Mouse (Mus musculus) CH12.LX (cell line): ENCODE data around the gene Pld5. TPM values are rescaled to one million over a fixed set of nuclear protein-coding genes. Genes with fewer than 3 reads are reported as not detected.

Source experiments
- DNase-seq: peaks from one replicate; pipeline ENCODE4 v3.0.0-alpha.2; 2013; ENCODE audit errors: extremely low read depth
- H3K27ac ChIP-seq: 2 replicates; pipeline ENCODE4 v1.5.1; 2012; ENCODE audit warnings: low read depth, mild to moderate bottlenecking, control low read depth, moderate library complexity; ENCODE audit not compliant: insufficient read depth
- H3K27me3 ChIP-seq: replicated peaks from 2 replicates; pipeline ENCODE3; 2012; ENCODE audit warnings: inconsistent platforms
- H3K36me3 ChIP-seq, 2 experiments: replicated peaks in 1 of 2; 2 replicates each; pipeline versions ENCODE3 to v1.6.1; 2012; ENCODE audit warnings: inconsistent platforms in 1 of 2, low read length in 1 of 2, mild to moderate bottlenecking in 1 of 2, mixed read lengths in 1 of 2, moderate library complexity in 1 of 2; ENCODE audit not compliant: control insufficient read depth in 1 of 2, insufficient read depth in 1 of 2
- H3K4me1 ChIP-seq, 2 experiments: 2 replicates each; pipeline ENCODE4 v1.6.1; 2012; ENCODE audit warnings: inconsistent platforms in 1 of 2, moderate library complexity in 1 of 2; ENCODE audit not compliant: insufficient read depth in 2 of 2, control insufficient read depth in 1 of 2
- H3K4me2 ChIP-seq: 2 replicates; pipeline ENCODE4 v1.6.1; 2012; ENCODE audit warnings: low read depth, mild to moderate bottlenecking, control low read depth; ENCODE audit not compliant: poor library complexity, insufficient read depth, severe bottlenecking
- H3K4me3 ChIP-seq, 3 experiments: fragments of 150-350 bp in 1 of 3; sonication (generic) in 1 of 3; replicated peaks in 1 of 3; 2 replicates each; pipeline versions ENCODE3 to v1.5.1; 2011 to 2012; ENCODE audit warnings: low read depth in 2 of 3, low read length in 2 of 3, mild to moderate bottlenecking in 2 of 3, moderate library complexity in 2 of 3, control low read depth in 1 of 3, improper control_type of control experiment in 1 of 3, inconsistent platforms in 1 of 3, mixed read lengths in 1 of 3; ENCODE audit not compliant: poor library complexity in 1 of 3
- H3K79me2 ChIP-seq: replicated peaks from 2 replicates; pipeline ENCODE4 v1.6.1; 2012; ENCODE audit warnings: mild to moderate bottlenecking, moderate library complexity; ENCODE audit not compliant: control insufficient read depth, poor library complexity, insufficient read depth, severe bottlenecking; ENCODE audit errors: extremely low read depth
- H3K9ac ChIP-seq: 2 replicates; pipeline ENCODE4 v1.6.1; 2012; ENCODE audit warnings: low read depth, mild to moderate bottlenecking, control low read depth, moderate library complexity; ENCODE audit not compliant: insufficient read depth
- H3K9me3 ChIP-seq: replicated peaks from 2 replicates; pipeline ENCODE3; 2012; ENCODE audit warnings: low read length, inconsistent platforms, mixed read lengths
- CHD1 ChIP-seq: IDR thresholded peaks from 2 replicates; pipeline ENCODE4 v1.6.1; 2012; ENCODE audit warnings: low read depth, low read length, improper control_type of control experiment, inconsistent platforms
- CTCF ChIP-seq, 2 experiments: IDR thresholded peaks in 1 of 2; conservative IDR thresholded peaks in 1 of 2; 2 replicates each; pipeline ENCODE4 v1.5.1; 2011 to 2012; ENCODE audit warnings: low read depth in 2 of 2, low read length in 2 of 2, improper control_type of control experiment in 1 of 2, inconsistent platforms in 1 of 2, mild to moderate bottlenecking in 1 of 2, moderate library complexity in 1 of 2
- E2F4 ChIP-seq: IDR thresholded peaks from 2 replicates; pipeline ENCODE4 v1.6.1; 2011; ENCODE audit warnings: low read depth, low read length, improper control_type of control experiment; ENCODE audit not compliant: insufficient replicate concordance
- ELF1 ChIP-seq: IDR thresholded peaks from 2 replicates; pipeline ENCODE4 v1.6.1; 2014; ENCODE audit warnings: low read depth, mild to moderate bottlenecking, inconsistent platforms, low read length, improper control_type of control experiment
- ETS1 ChIP-seq: conservative IDR thresholded peaks from 2 replicates; pipeline ENCODE4 v1.6.1; 2012; ENCODE audit warnings: low read depth, mild to moderate bottlenecking, inconsistent platforms, low read length, improper control_type of control experiment, moderate library complexity
- GABPA ChIP-seq: IDR thresholded peaks from 2 replicates; pipeline ENCODE4 v1.6.1; 2012; ENCODE audit warnings: low read depth, low read length, improper control_type of control experiment, inconsistent platforms; ENCODE audit not compliant: insufficient replicate concordance
- IRF4 ChIP-seq: IDR thresholded peaks from 2 replicates; pipeline ENCODE4 v1.6.1; 2014; ENCODE audit warnings: low read depth, mild to moderate bottlenecking, inconsistent platforms, low read length, improper control_type of control experiment
- JUND ChIP-seq: conservative IDR thresholded peaks from 2 replicates; pipeline ENCODE4 v1.6.1; 2011; ENCODE audit warnings: low read depth, low read length, improper control_type of control experiment
- KAT2A ChIP-seq: IDR thresholded peaks from 2 replicates; pipeline ENCODE4 v1.6.1; 2012; ENCODE audit warnings: low read length, improper control_type of control experiment, inconsistent platforms; ENCODE audit not compliant: insufficient replicate concordance
- MXI1 ChIP-seq: IDR thresholded peaks from 2 replicates; pipeline ENCODE4 v1.6.1; 2011; ENCODE audit warnings: mild to moderate bottlenecking, low read depth, low read length, improper control_type of control experiment
- MYC ChIP-seq: IDR thresholded peaks from 2 replicates; pipeline ENCODE4 v1.6.1; 2011; ENCODE audit warnings: low read depth, mild to moderate bottlenecking, improper control_type of control experiment, low read length
- NELFE ChIP-seq: IDR thresholded peaks from 2 replicates; pipeline ENCODE4 v1.6.1; 2011; ENCODE audit warnings: low read depth, low read length, improper control_type of control experiment
- PAX5 ChIP-seq: IDR thresholded peaks from 2 replicates; pipeline ENCODE4 v1.6.1; 2012; ENCODE audit warnings: low read length, inconsistent platforms, mixed read lengths
- POLR2A ChIP-seq: IDR thresholded peaks from 2 replicates; pipeline ENCODE4 v1.6.1; 2011; ENCODE audit warnings: low read depth, mild to moderate bottlenecking, improper control_type of control experiment, low read length
- POLR2AphosphoS2 ChIP-seq: IDR thresholded peaks from 2 replicates; pipeline ENCODE4 v1.6.1; 2011; ENCODE audit warnings: low read depth, low read length, improper control_type of control experiment
- TCF12 ChIP-seq: IDR thresholded peaks from 2 replicates; pipeline ENCODE4 v1.6.1; 2014; ENCODE audit warnings: low read depth, mild to moderate bottlenecking, inconsistent platforms, low read length, improper control_type of control experiment
- ZC3H11A ChIP-seq: IDR thresholded peaks from 2 replicates; pipeline ENCODE4 v1.6.1; 2012; ENCODE audit warnings: low read depth, mild to moderate bottlenecking, inconsistent platforms, low read length, improper control_type of control experiment
- dilution Hi-C: fragments of 300-500 bp; cut with MboI; formaldehyde crosslinking; loops from 2 replicates; pipeline ENCODE4 v1.14.3; 2020; ENCODE audit warnings: low sequenced_read_pairs; ENCODE audit not compliant: extremely low pct_unique_long_range_greater_than_20kb, extremely low pct_ligation_motif_present
- in situ Hi-C: fragments of 300-500 bp; cut with MboI; formaldehyde crosslinking; loops from 3 replicates; pipeline ENCODE4 v1.14.3; 2019; ENCODE audit warnings: low sequenced_read_pairs, low pct_ligation_motif_present, low pct_unique_long_range_greater_than_20kb, mixed read lengths
- polyA plus RNA-seq: library from polyadenylated mRNA; unstranded; fragments of >175 nt; gene quantifications from 2 replicates; pipeline ENCODE4 v1.2.1, GENCODE M21; 2012; ENCODE audit warnings: low read depth; ENCODE audit not compliant: insufficient read length
- total RNA-seq, 2 experiments: library from RNA; depleted of rRNA; stranded (reverse); fragments of 300-350 nt in 1 of 2; fragments of >200 nt in 1 of 2; gene quantifications; 2 replicates each; pipeline ENCODE4 v1.2.3; 2012 to 2014

Gene Pld5
- total and polyA plus RNA-seq, 3 experiments = not detected

DNA sequence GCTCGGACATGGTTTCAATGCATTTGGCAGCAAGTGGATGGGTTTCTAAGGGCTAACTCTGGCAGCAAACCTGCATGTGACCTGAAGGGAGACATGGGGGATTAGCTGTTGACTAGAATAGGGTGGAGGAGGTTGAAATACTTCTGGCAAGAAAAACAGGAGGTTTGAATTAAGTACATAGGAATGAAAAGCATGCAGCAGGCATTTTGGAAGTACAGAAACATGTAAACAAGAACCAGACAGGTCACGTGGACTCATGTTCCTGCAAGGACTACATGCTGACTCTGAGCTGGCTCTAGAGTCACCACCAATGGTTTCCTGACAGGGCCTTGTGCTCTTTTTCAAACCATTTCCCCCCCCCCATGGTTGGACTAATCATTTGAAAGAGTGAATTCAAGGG is 183.0 kb downstream of the Pld5 start:
- Histone ChIP-seq H3K27ac (no peak overlapping the region), H3K4me3 (no peak overlapping the region)

DNA sequence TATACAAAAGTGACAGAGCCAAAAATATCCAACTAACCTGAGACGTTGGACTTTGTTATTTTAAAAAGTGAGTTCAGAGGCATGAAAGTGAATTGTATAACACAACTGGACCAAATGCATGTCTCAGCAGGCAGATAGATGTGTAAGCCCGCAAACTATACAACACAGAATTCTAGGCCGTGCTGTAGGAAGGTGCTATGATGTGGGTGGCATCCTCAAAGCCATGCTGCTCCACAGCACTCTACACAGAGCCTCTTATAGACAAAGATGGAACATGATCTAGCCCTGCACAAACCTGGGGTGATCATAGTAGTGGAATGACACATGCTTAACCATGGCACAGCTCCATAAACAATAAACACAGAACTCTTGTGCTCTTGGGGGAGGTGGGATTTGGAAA is 185.7 kb downstream of the Pld5 start:
- in situ Hi-C loops = no loop called here
- dilution Hi-C loops = no loop called here
- Histone ChIP-seq H3K9me3 (no peaks in the 10 kb centered on the region), H3K27ac (no peak overlapping the region), H3K27me3 (no peaks in the 10 kb centered on the region), H3K36me3 (no peaks in the 10 kb centered on the region), H3K4me2 (no peak overlapping the region), H3K9ac (no peak overlapping the region), H3K79me2 (no peaks in the 10 kb centered on the region), H3K4me3 (no peak overlapping the region), H3K4me1 (peaks cover 0 to 1% of the 10 kb centered on the region in 2 experiments; a peak in 1 of 4 replicates)
- no peak for TF ChIP-seq MXI1
- TF ChIP-seq MYC = no peak
- no peak for TF ChIP-seq KAT2A
- no peak for TF ChIP-seq ETS1
- TF ChIP-seq TCF12 = no peak
- no peak for TF ChIP-seq POLR2AphosphoS2
- DNase-seq = no peak

More for the DNA sequence above, 183.0 kb downstream of the Pld5 start:
- H3K9ac ChIP-seq = no peak overlapping the region
- TF ChIP-seq GABPA (no peak), POLR2A (no peak), JUND (no peak), CHD1 (no peak), ELF1 (no peak), IRF4 (no peak), E2F4 (no peak), CTCF (conservative IDR thresholded peaks at IDR 0.05 in 1 of 2, IDR thresholded peaks at IDR 0.05 in 1 of 2; ENCODE audit: low read depth in 2 of 2, low read length in 2 of 2) (no peak)
- no peak overlapping the region for H3K4me2 ChIP-seq
- no peaks in the 10 kb centered on the region for H3K27me3 ChIP-seq
- DNase-seq = no peak
- in situ Hi-C loops (no loop called here), dilution Hi-C loops (no loop called here)
- no peaks in the 10 kb centered on the region for H3K36me3 ChIP-seq
- H3K4me1 ChIP-seq = peaks cover 0 to 8% of the 10 kb centered on the region in 2 experiments; a peak in 1 of 4 replicates
- H3K79me2 ChIP-seq = no peaks in the 10 kb centered on the region
- no peaks in the 10 kb centered on the region for H3K9me3 ChIP-seq

DNA sequence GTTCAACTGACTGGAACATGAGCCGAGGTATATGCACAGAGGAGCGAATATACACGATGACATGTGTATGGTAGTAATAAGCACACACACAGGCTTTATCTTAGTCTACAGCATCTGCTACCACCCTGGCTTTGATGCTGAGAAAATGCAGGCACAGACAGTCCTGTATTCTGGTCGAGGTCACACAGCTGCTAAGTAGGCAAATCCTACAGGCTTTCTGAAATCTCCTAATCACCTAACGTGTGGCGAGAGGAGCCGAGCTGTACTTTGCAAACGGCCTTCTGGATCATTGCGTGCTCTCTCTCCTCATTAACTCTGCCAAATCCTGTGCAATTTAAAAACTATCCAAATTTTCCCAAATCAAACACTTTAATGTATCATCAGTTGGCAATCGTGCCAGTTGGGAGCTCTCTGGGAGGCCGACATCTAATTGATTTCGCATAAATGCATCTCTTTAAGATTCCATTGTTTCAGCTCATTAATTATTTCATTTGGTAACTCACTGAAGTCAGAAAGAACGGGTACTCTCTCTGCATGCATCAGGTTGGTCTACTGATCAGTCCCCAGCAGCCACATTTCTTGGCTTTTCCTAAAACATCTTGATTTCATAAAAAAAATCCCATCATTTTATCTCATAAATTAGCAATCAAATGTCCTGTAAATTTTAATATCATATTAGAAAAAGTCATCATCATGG is 189.0 kb downstream of the Pld5 start:
- Histone ChIP-seq H3K4me1 (no peaks in the 10 kb centered on the region), H3K4me3 (no peak overlapping the region), H3K79me2 (no peaks in the 10 kb centered on the region), H3K27me3 (no peaks in the 10 kb centered on the region), H3K9me3 (no peaks in the 10 kb centered on the region), H3K27ac (no peak overlapping the region), H3K36me3 (no peaks in the 10 kb centered on the region), H3K4me2 (no peak overlapping the region), H3K9ac (no peak overlapping the region)
- dilution Hi-C loops (no loop called here), in situ Hi-C loops (no loop called here)
- no peak for DNase-seq
- TF ChIP-seq PAX5 (no peak), POLR2AphosphoS2 (no peak), ZC3H11A (no peak), CTCF (conservative IDR thresholded peaks at IDR 0.05 in 1 of 2, IDR thresholded peaks at IDR 0.05 in 1 of 2; ENCODE audit: low read depth in 2 of 2, low read length in 2 of 2) (no peak), NELFE (no peak)
